Mouse (Mus musculus): Measurements from ENCODE around the gene Setx. TPM values are rescaled to one million over a fixed set of nuclear protein-coding genes. Genes with fewer than 3 reads are reported as not detected.

Setx gene
- polyA plus RNA-seq, 1 experiment from 2014 or later, result 4.9 TPM

- no peak for ATAC-seq
- no peak overlapping the region for H3K9ac ChIP-seq (ENCODE audit: low read depth, low read length)
- H3K36me3 ChIP-seq (ENCODE audit: control insufficient read depth, insufficient read depth, low read length), result no peaks in the 10 kb centered on the region
- no peaks in the 10 kb centered on the region for H3K27me3 ChIP-seq (replicated peaks; ENCODE audit: control insufficient read depth, insufficient read depth, low read length)
- WGBS, result 69% methylated on average over 4 of the region's 4 CpGs
- H3K27ac ChIP-seq (ENCODE audit: low read length), result no peak overlapping the region
- no peak overlapping the region for H3K4me2 ChIP-seq (ENCODE audit: low read depth, low read length)
- no peaks in the 10 kb centered on the region for H3K9me3 ChIP-seq (ENCODE audit: control insufficient read depth, low read length)
- H3K4me1 ChIP-seq (ENCODE audit: control insufficient read depth, insufficient read depth, low read length), result no peaks in the 10 kb centered on the region
- H3K4me3 ChIP-seq (ENCODE audit: low read length), result no peak overlapping the region
Observed at GRCm38 (mm10) chr2:29226671-29227070, 102.7 kb downstream of the Setx start.

DNA sequence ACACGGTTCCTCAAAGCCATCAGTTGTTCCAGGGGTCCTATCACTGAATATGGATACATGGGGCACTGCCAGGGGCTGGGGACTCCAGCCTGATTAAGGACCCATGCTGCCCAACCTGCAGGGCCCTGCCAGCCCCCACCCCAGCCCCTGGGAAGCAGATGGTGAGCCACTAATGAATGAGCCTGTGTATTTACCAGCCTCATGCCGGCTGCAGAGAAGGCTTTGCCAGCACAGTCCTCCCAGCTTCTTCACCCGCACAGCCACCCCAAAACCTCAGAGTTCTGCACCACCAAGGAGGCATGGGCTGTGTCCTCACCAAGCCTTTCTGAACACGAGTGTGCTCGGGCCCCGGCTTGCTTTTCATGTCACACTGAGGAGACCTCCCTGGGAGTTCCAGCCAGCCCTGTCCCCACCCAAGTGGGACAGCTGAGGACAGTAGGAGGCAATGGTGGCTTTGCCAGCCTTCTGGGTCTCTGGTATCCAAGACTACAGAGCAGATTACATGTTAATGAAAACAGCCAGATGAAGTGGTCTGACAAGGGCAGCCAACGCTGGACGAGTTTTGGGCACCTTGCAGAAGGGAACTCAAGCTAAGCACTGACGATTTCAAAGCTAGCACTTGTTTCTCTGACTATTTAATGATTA is 106.3 kb downstream of the Setx start:
- Histone ChIP-seq H3K9me3 (ENCODE audit: control insufficient read depth, low read length) (no peaks in the 10 kb centered on the region), H3K27ac (ENCODE audit: low read length) (no peak overlapping the region), H3K9ac (ENCODE audit: low read depth, low read length) (no peak overlapping the region), H3K27me3 (replicated peaks; ENCODE audit: control insufficient read depth, insufficient read depth, low read length) (no peaks in the 10 kb centered on the region), H3K4me3 (ENCODE audit: low read length) (no peak overlapping the region), H3K4me2 (ENCODE audit: low read depth, low read length) (no peak overlapping the region), H3K4me1 (ENCODE audit: control insufficient read depth, insufficient read depth, low read length) (no peaks in the 10 kb centered on the region), H3K36me3 (ENCODE audit: control insufficient read depth, insufficient read depth, low read length) (no peaks in the 10 kb centered on the region)
- WGBS, result 65% methylated on average over 9 of the region's 9 CpGs
- no peak for ATAC-seq

Other genes with a start within 250 kb of the Setx start
- not detected in 2 replicates for gene Barhl1, start 207.5 kb upstream of the Setx start, polyA plus RNA-seq (2015; fragmentation: Nextera tagmentation; extraction: Ambion mirVana)
- gene Cfap77, start 69.1 kb upstream of the Setx start, polyA plus RNA-seq (2015; fragmentation: Nextera tagmentation; extraction: Ambion mirVana), result 0.17 and 0.31 TPM in 2 replicates
- gene Ttf1, start 63.9 kb upstream of the Setx start, polyA plus RNA-seq (2015; fragmentation: Nextera tagmentation; extraction: Ambion mirVana), result 7.6 and 9.2 TPM in 2 replicates
- gene Ntng2, start 128.8 kb downstream of the Setx start, polyA plus RNA-seq (2015; fragmentation: Nextera tagmentation; extraction: Ambion mirVana), result 0.06 TPM in 1 of 2 replicates, not detected in the other
- gene Med27, start 222.6 kb downstream of the Setx start, polyA plus RNA-seq (2015; fragmentation: Nextera tagmentation; extraction: Ambion mirVana), result 35.9 and 41.4 TPM in 2 replicates

Measured in intestine, embryonic 16.5 days (tissue).